In genomic region chr15:20034382-20034781, GRCm38 (mm10) we compare ENCODE assay signal across 21 mouse cellular contexts.
A peak's percentile ranks its signal among the peaks of the same experiment; 100 is the strongest.
DNase-seq lines count a peak whose midpoint lies in the region; ATAC-seq and TF ChIP-seq lines count a peak whose summit lies in the region.
"Had no signal": no experiment of that assay in that cellular context is flagged by ENCODE, and none has a peak within 500 bp of the region (broad histone marks: within the 10 kb centered on the region; RNA-seq: fewer than 3 reads in every experiment).

No protein-coding gene starts in this region.

- WGBS in hindbrain, embryonic 16.5 days: 68% methylated on average over 2 of the region's 2 CpGs
- 69% methylated on average over 2 of the region's 2 CpGs for whole genome bisulfite sequencing in hindbrain, embryonic 14.5 days

- H3K9ac ChIP-seq in hindbrain, embryonic 16.5 days (ENCODE audit: low read depth, low read length): no peak overlapping the region
- no peak overlapping the region for H3K9ac ChIP-seq in hindbrain, embryonic 14.5 days
- H3K9ac ChIP-seq in MEL (ENCODE audit: control insufficient read depth, low read depth, low read length, poor library complexity, severe bottlenecking): no peak overlapping the region
- H3K9ac ChIP-seq: embryonic facial prominence, embryonic 13.5 days; forebrain, embryonic 13.5 days; forebrain, embryonic 15.5 days; forebrain, postnatal 0 days had no signal

- no peak overlapping the region for H3K4me3 ChIP-seq in hindbrain, embryonic 16.5 days (ENCODE audit: low read length)
- no peak overlapping the region for H3K4me3 ChIP-seq in hindbrain, embryonic 14.5 days (replicated peaks; ENCODE audit: low read length)
- no peak overlapping the region for H3K4me3 ChIP-seq in MEL (ENCODE audit: control insufficient read depth in 1 of 2, insufficient read depth in 1 of 2, low read depth in 2 of 2, low read length in 2 of 2)
- H3K4me3 ChIP-seq: embryonic facial prominence, embryonic 13.5 days; forebrain, embryonic 13.5 days; forebrain, embryonic 15.5 days had no signal

- TF ChIP-seq CTCF in MEL (IDR thresholded peaks at IDR 0.05 in 2 of 3, conservative IDR thresholded peaks at IDR 0.05 in 1 of 3; ENCODE audit: control insufficient read depth in 1 of 3, insufficient read depth in 1 of 3, low read depth in 2 of 3, low read length in 3 of 3, poor library complexity in 1 of 3, severe bottlenecking in 1 of 3): no peak
- no peak for TF ChIP-seq CTCF in brain, embryonic 14.5 days (IDR thresholded peaks at IDR 0.05; ENCODE audit: borderline replicate concordance, extremely low read depth, insufficient read depth, insufficient read length)

- H3K36me3 ChIP-seq in hindbrain, embryonic 16.5 days (ENCODE audit: control insufficient read depth, insufficient read depth, low read length): no peaks in the 10 kb centered on the region
- no peaks in the 10 kb centered on the region for H3K36me3 ChIP-seq in hindbrain, embryonic 14.5 days (replicated peaks; ENCODE audit: control insufficient read depth, insufficient read depth)
- peaks cover 0 to 7% of the 10 kb centered on the region in 2 experiments; a peak in 2 of 4 replicates for H3K36me3 ChIP-seq in MEL (ENCODE audit: control insufficient read depth in 1 of 2, insufficient read depth in 2 of 2, low read length in 2 of 2)
- H3K36me3 ChIP-seq: embryonic facial prominence, embryonic 13.5 days; forebrain, embryonic 15.5 days had no signal

- peak in 1 of 2 experiments; percentile 60; a peak in 2 of 4 replicates for TF ChIP-seq EP300 in MEL (IDR thresholded peaks at IDR 0.05; ENCODE audit: low read depth in 1 of 2, low read length in 2 of 2)

- no peak overlapping the region for H3K27ac ChIP-seq in hindbrain, embryonic 16.5 days (ENCODE audit: low read depth, low read length)
- no peak overlapping the region for H3K27ac ChIP-seq in hindbrain, embryonic 14.5 days
- no peak overlapping the region for H3K27ac ChIP-seq in MEL (ENCODE audit: control insufficient read depth, low read depth, low read length)
- H3K27ac ChIP-seq: embryonic facial prominence, embryonic 13.5 days; forebrain, embryonic 13.5 days; forebrain, embryonic 15.5 days had no signal

- DNase-seq in hindbrain, embryonic 14.5 days (ENCODE audit: low spot score): no peak
- no peak for DNase-seq in MEL (ENCODE audit: low read depth, low spot score)
- peak; percentile 6 for DNase-seq in brain, embryonic 14.5 days (ENCODE audit: low read depth)
- peak; percentile 80 for DNase-seq in retina, embryonic 14.5 days (ENCODE audit: low spot score)
- no peak for DNase-seq in adrenal gland, postnatal 36 days
- DNase-seq in adrenal gland, postnatal 10 days: no peak
- no peak for DNase-seq in adrenal gland, postnatal 4 days (ENCODE audit: low spot score in 2 of 2)
- DNase-seq: adrenal gland, adult 8-10 months; adrenal gland, postnatal 25 days; cerebellum, adult 11-12 months; cerebellum, adult 2 months; cerebellum, adult 9-10 months; cerebellum, postnatal 10 days; cerebellum, postnatal 25 days; forebrain, postnatal 0 days had no signal

- no peaks in the 10 kb centered on the region for H3K27me3 ChIP-seq in hindbrain, embryonic 16.5 days (replicated peaks; ENCODE audit: control insufficient read depth, insufficient read depth, low read length)
- no peaks in the 10 kb centered on the region for H3K27me3 ChIP-seq in hindbrain, embryonic 14.5 days (ENCODE audit: control insufficient read depth, insufficient read depth, low read length)
- no peaks in the 10 kb centered on the region for H3K27me3 ChIP-seq in MEL (ENCODE audit: control insufficient read depth in 1 of 2, insufficient read depth in 2 of 2, low read length in 2 of 2)
- H3K27me3 ChIP-seq: embryonic facial prominence, embryonic 13.5 days; forebrain, embryonic 13.5 days; forebrain, embryonic 15.5 days; Patski had no signal

- 0 out of 2 replicates have a peak, but pooled peaks have one; percentile 40 for ATAC-seq in hindbrain, embryonic 16.5 days
- ATAC-seq in hindbrain, embryonic 14.5 days (ENCODE audit: low FRiP score): no peak
- ATAC-seq: activated CD4-positive, CD25-positive, alpha-beta regulatory T cell, adult 4 months; forebrain, embryonic 13.5 days; forebrain, embryonic 15.5 days; forebrain, postnatal 0 days; Patski had no signal

- no peak for TF ChIP-seq POLR2A in MEL (IDR thresholded peaks at IDR 0.05; ENCODE audit: control insufficient read depth in 1 of 2, insufficient read depth in 1 of 2, low read depth in 1 of 2, low read length in 2 of 2, poor library complexity in 1 of 2)
- no peak for TF ChIP-seq POLR2A in brain, embryonic 14.5 days (IDR thresholded peaks at IDR 0.05; ENCODE audit: borderline replicate concordance, extremely low read depth, insufficient read depth, insufficient read length, poor library complexity, severe bottlenecking)

- no peaks in the 10 kb centered on the region for H3K79me2 ChIP-seq in MEL (ENCODE audit: control insufficient read depth, insufficient read depth, low read length, poor library complexity)

- no peak overlapping the region for H3K4me2 ChIP-seq in hindbrain, embryonic 16.5 days (ENCODE audit: low read length)
- H3K4me2 ChIP-seq in hindbrain, embryonic 14.5 days (replicated peaks): no peak overlapping the region
- H3K4me2 ChIP-seq: embryonic facial prominence, embryonic 13.5 days; forebrain, embryonic 13.5 days; forebrain, embryonic 15.5 days had no signal

- no peak for TF ChIP-seq RAD21 in MEL (IDR thresholded peaks at IDR 0.05; ENCODE audit: low read depth, low read length)

- H3K9me3 ChIP-seq in hindbrain, embryonic 16.5 days (ENCODE audit: control insufficient read depth, low read length): no peaks in the 10 kb centered on the region
- no peaks in the 10 kb centered on the region for H3K9me3 ChIP-seq in hindbrain, embryonic 14.5 days (ENCODE audit: control insufficient read depth, low read length)
- H3K9me3 ChIP-seq in MEL (replicated peaks; ENCODE audit: insufficient read depth, low read length): no peaks in the 10 kb centered on the region
- H3K9me3 ChIP-seq: embryonic facial prominence, embryonic 13.5 days; forebrain, embryonic 13.5 days; forebrain, embryonic 15.5 days had no signal

- H3K4me1 ChIP-seq in hindbrain, embryonic 16.5 days (ENCODE audit: control insufficient read depth, insufficient read depth, low read depth, low read length): no peaks in the 10 kb centered on the region
- no peaks in the 10 kb centered on the region for H3K4me1 ChIP-seq in hindbrain, embryonic 14.5 days (replicated peaks; ENCODE audit: control insufficient read depth, insufficient read depth, low read length)
- H3K4me1 ChIP-seq in MEL (ENCODE audit: control insufficient read depth in 1 of 2, insufficient read depth in 2 of 2, low read length in 2 of 2): peaks cover 0 to 4% of the 10 kb centered on the region in 2 experiments; a peak in 1 of 4 replicates
- H3K4me1 ChIP-seq: embryonic facial prominence, embryonic 13.5 days; forebrain, embryonic 13.5 days had no signal

TF ChIP-seq in MEL, 35 proteins besides CTCF, POLR2A, EP300 and RAD21:
- TF ChIP-seq NELFE (IDR thresholded peaks at IDR 0.05; ENCODE audit: low read depth, low read length) (no peak), TCF12 (IDR thresholded peaks at IDR 0.05; ENCODE audit: low read depth, low read length) (no peak; the same call in 1 of the 2 replicates), ZKSCAN1 (IDR thresholded peaks at IDR 0.05; ENCODE audit: low read depth, low read length) (no peak), USF2 (IDR thresholded peaks at IDR 0.05; ENCODE audit: borderline replicate concordance in 1 of 2, insufficient read depth in 1 of 2, low read depth in 1 of 2, low read length in 2 of 2) (no peak), TBP (IDR thresholded peaks at IDR 0.05; ENCODE audit: low read depth, low read length) (no peak), KAT2A (conservative IDR thresholded peaks at IDR 0.05; ENCODE audit: low read depth, low read length) (no peak), ETS1 (IDR thresholded peaks at IDR 0.05; ENCODE audit: low read depth, low read length) (no peak), MAX (IDR thresholded peaks at IDR 0.05; ENCODE audit: low read length) (no peak), ELF1 (IDR thresholded peaks at IDR 0.05; ENCODE audit: low read depth, low read length) (no peak), GABPA (IDR thresholded peaks at IDR 0.05; ENCODE audit: low read depth, low read length) (no peak), RCOR1 (IDR thresholded peaks at IDR 0.05; ENCODE audit: low read depth, low read length) (peak; percentile 20; the same call in 1 of the 2 replicates), E2F4 (IDR thresholded peaks at IDR 0.05; ENCODE audit: borderline replicate concordance, low read depth, low read length) (no peak), HCFC1 (IDR thresholded peaks at IDR 0.05; ENCODE audit: low read depth, low read length) (no peak), ZMIZ1 (IDR thresholded peaks at IDR 0.05; ENCODE audit: low read depth, low read length) (no peak), GATA1 (IDR thresholded peaks at IDR 0.05; ENCODE audit: low read depth, low read length) (peak; percentile 33; the same call in 1 of the 2 replicates), CHD1 (IDR thresholded peaks at IDR 0.05; ENCODE audit: low read depth, low read length) (no peak), POLR2AphosphoS5 (IDR thresholded peaks at IDR 0.05; ENCODE audit: borderline replicate concordance, low read depth, low read length) (no peak)

Comparison
In these comparisons a context has a peak if more than half of its experiments do, and no peak if none do; other contexts are left out.
1. DNase-seq: peak in brain, embryonic 14.5 days (single experiment) and retina, embryonic 14.5 days (single experiment); none in hindbrain, embryonic 14.5 days (single experiment), MEL (single experiment), adrenal gland, postnatal 36 days (0 of 2), adrenal gland, postnatal 10 days (single experiment) and adrenal gland, postnatal 4 days (0 of 2).